Mouse (Mus musculus) CH12.LX (cell line): Measurements from ENCODE around the gene Zfp663. TPM values are rescaled to one million over a fixed set of nuclear protein-coding genes. Genes with fewer than 3 reads are reported as not detected.

ENCODE experiments used
- DNase-seq: peaks from one replicate; pipeline ENCODE4 v3.0.0-alpha.2; 2013; ENCODE audit errors: extremely low read depth
- H3K27ac ChIP-seq: 2 replicates; pipeline ENCODE4 v1.5.1; 2012; ENCODE audit warnings: low read depth, mild to moderate bottlenecking, control low read depth, moderate library complexity; ENCODE audit not compliant: insufficient read depth
- H3K27me3 ChIP-seq: replicated peaks from 2 replicates; pipeline ENCODE3; 2012; ENCODE audit warnings: inconsistent platforms
- H3K36me3 ChIP-seq, 2 experiments: replicated peaks in 1 of 2; 2 replicates each; pipeline versions ENCODE3 to v1.6.1; 2012; ENCODE audit warnings: inconsistent platforms in 1 of 2, low read length in 1 of 2, mild to moderate bottlenecking in 1 of 2, mixed read lengths in 1 of 2, moderate library complexity in 1 of 2; ENCODE audit not compliant: control insufficient read depth in 1 of 2, insufficient read depth in 1 of 2
- H3K4me1 ChIP-seq, 2 experiments: 2 replicates each; pipeline ENCODE4 v1.6.1; 2012; ENCODE audit warnings: inconsistent platforms in 1 of 2, moderate library complexity in 1 of 2; ENCODE audit not compliant: insufficient read depth in 2 of 2, control insufficient read depth in 1 of 2
- H3K4me2 ChIP-seq: 2 replicates; pipeline ENCODE4 v1.6.1; 2012; ENCODE audit warnings: low read depth, mild to moderate bottlenecking, control low read depth; ENCODE audit not compliant: poor library complexity, insufficient read depth, severe bottlenecking
- H3K4me3 ChIP-seq, 3 experiments: fragments of 150-350 bp in 1 of 3; sonication (generic) in 1 of 3; replicated peaks in 1 of 3; 2 replicates each; pipeline versions ENCODE3 to v1.5.1; 2011 to 2012; ENCODE audit warnings: low read depth in 2 of 3, low read length in 2 of 3, mild to moderate bottlenecking in 2 of 3, moderate library complexity in 2 of 3, control low read depth in 1 of 3, improper control_type of control experiment in 1 of 3, inconsistent platforms in 1 of 3, mixed read lengths in 1 of 3; ENCODE audit not compliant: poor library complexity in 1 of 3
- H3K79me2 ChIP-seq: replicated peaks from 2 replicates; pipeline ENCODE4 v1.6.1; 2012; ENCODE audit warnings: mild to moderate bottlenecking, moderate library complexity; ENCODE audit not compliant: control insufficient read depth, poor library complexity, insufficient read depth, severe bottlenecking; ENCODE audit errors: extremely low read depth
- H3K9ac ChIP-seq: 2 replicates; pipeline ENCODE4 v1.6.1; 2012; ENCODE audit warnings: low read depth, mild to moderate bottlenecking, control low read depth, moderate library complexity; ENCODE audit not compliant: insufficient read depth
- H3K9me3 ChIP-seq: replicated peaks from 2 replicates; pipeline ENCODE3; 2012; ENCODE audit warnings: low read length, inconsistent platforms, mixed read lengths
- BHLHE40 ChIP-seq: IDR thresholded peaks from 2 replicates; pipeline ENCODE4 v1.6.1; 2011; ENCODE audit warnings: mild to moderate bottlenecking, low read depth, low read length, improper control_type of control experiment
- CHD1 ChIP-seq: IDR thresholded peaks from 2 replicates; pipeline ENCODE4 v1.6.1; 2012; ENCODE audit warnings: low read depth, low read length, improper control_type of control experiment, inconsistent platforms
- CTCF ChIP-seq, 2 experiments: IDR thresholded peaks in 1 of 2; conservative IDR thresholded peaks in 1 of 2; 2 replicates each; pipeline ENCODE4 v1.5.1; 2011 to 2012; ENCODE audit warnings: low read depth in 2 of 2, low read length in 2 of 2, improper control_type of control experiment in 1 of 2, inconsistent platforms in 1 of 2, mild to moderate bottlenecking in 1 of 2, moderate library complexity in 1 of 2
- GABPA ChIP-seq: IDR thresholded peaks from 2 replicates; pipeline ENCODE4 v1.6.1; 2012; ENCODE audit warnings: low read depth, low read length, improper control_type of control experiment, inconsistent platforms; ENCODE audit not compliant: insufficient replicate concordance
- JUN ChIP-seq: IDR thresholded peaks from 2 replicates; pipeline ENCODE4 v1.6.1; 2011; ENCODE audit warnings: low read depth, mild to moderate bottlenecking, low read length, improper control_type of control experiment, moderate library complexity; ENCODE audit not compliant: insufficient read depth
- JUND ChIP-seq: conservative IDR thresholded peaks from 2 replicates; pipeline ENCODE4 v1.6.1; 2011; ENCODE audit warnings: low read depth, low read length, improper control_type of control experiment
- KAT2A ChIP-seq: IDR thresholded peaks from 2 replicates; pipeline ENCODE4 v1.6.1; 2012; ENCODE audit warnings: low read length, improper control_type of control experiment, inconsistent platforms; ENCODE audit not compliant: insufficient replicate concordance
- MAX ChIP-seq: IDR thresholded peaks from 2 replicates; pipeline ENCODE4 v1.6.1; 2011; ENCODE audit warnings: low read length, improper control_type of control experiment
- MEF2A ChIP-seq: IDR thresholded peaks from 2 replicates; pipeline ENCODE4 v1.6.1; 2014; ENCODE audit warnings: low read depth, mild to moderate bottlenecking, inconsistent platforms, low read length, improper control_type of control experiment, borderline replicate concordance
- MXI1 ChIP-seq: IDR thresholded peaks from 2 replicates; pipeline ENCODE4 v1.6.1; 2011; ENCODE audit warnings: mild to moderate bottlenecking, low read depth, low read length, improper control_type of control experiment
- MYC ChIP-seq: IDR thresholded peaks from 2 replicates; pipeline ENCODE4 v1.6.1; 2011; ENCODE audit warnings: low read depth, mild to moderate bottlenecking, improper control_type of control experiment, low read length
- NELFE ChIP-seq: IDR thresholded peaks from 2 replicates; pipeline ENCODE4 v1.6.1; 2011; ENCODE audit warnings: low read depth, low read length, improper control_type of control experiment
- NRF1 ChIP-seq: IDR thresholded peaks from 2 replicates; pipeline ENCODE4 v1.6.1; 2014; ENCODE audit warnings: low read depth, mild to moderate bottlenecking, inconsistent platforms, low read length, improper control_type of control experiment, moderate library complexity
- POLR2A ChIP-seq: IDR thresholded peaks from 2 replicates; pipeline ENCODE4 v1.6.1; 2011; ENCODE audit warnings: low read depth, mild to moderate bottlenecking, improper control_type of control experiment, low read length
- RAD21 ChIP-seq: IDR thresholded peaks from 2 replicates; pipeline ENCODE4 v1.6.1; 2011; ENCODE audit warnings: low read depth, mild to moderate bottlenecking, low read length, improper control_type of control experiment, moderate library complexity
- RCOR1 ChIP-seq: conservative IDR thresholded peaks from 2 replicates; pipeline ENCODE4 v1.6.1; 2012; ENCODE audit warnings: low read depth, mild to moderate bottlenecking, inconsistent platforms, low read length, improper control_type of control experiment
- SIN3A ChIP-seq: IDR thresholded peaks from 2 replicates; pipeline ENCODE4 v1.6.1; 2012; ENCODE audit warnings: low read length, improper control_type of control experiment, inconsistent platforms
- TBP ChIP-seq: conservative IDR thresholded peaks from 2 replicates; pipeline ENCODE4 v1.6.1; 2011; ENCODE audit warnings: low read depth, low read length, improper control_type of control experiment
- TCF12 ChIP-seq: IDR thresholded peaks from 2 replicates; pipeline ENCODE4 v1.6.1; 2014; ENCODE audit warnings: low read depth, mild to moderate bottlenecking, inconsistent platforms, low read length, improper control_type of control experiment
- USF2 ChIP-seq: conservative IDR thresholded peaks from 2 replicates; pipeline ENCODE4 v1.6.1; 2011; ENCODE audit warnings: low read depth, low read length, improper control_type of control experiment
- ZC3H11A ChIP-seq: IDR thresholded peaks from 2 replicates; pipeline ENCODE4 v1.6.1; 2012; ENCODE audit warnings: low read depth, mild to moderate bottlenecking, inconsistent platforms, low read length, improper control_type of control experiment
- dilution Hi-C: fragments of 300-500 bp; cut with MboI; formaldehyde crosslinking; loops from 2 replicates; pipeline ENCODE4 v1.14.3; 2020; ENCODE audit warnings: low sequenced_read_pairs; ENCODE audit not compliant: extremely low pct_unique_long_range_greater_than_20kb, extremely low pct_ligation_motif_present
- in situ Hi-C: fragments of 300-500 bp; cut with MboI; formaldehyde crosslinking; loops from 3 replicates; pipeline ENCODE4 v1.14.3; 2019; ENCODE audit warnings: low sequenced_read_pairs, low pct_ligation_motif_present, low pct_unique_long_range_greater_than_20kb, mixed read lengths
- polyA plus RNA-seq: library from polyadenylated mRNA; unstranded; fragments of >175 nt; gene quantifications from 2 replicates; pipeline ENCODE4 v1.2.1, GENCODE M21; 2012; ENCODE audit warnings: low read depth; ENCODE audit not compliant: insufficient read length
- total RNA-seq, 2 experiments: library from RNA; depleted of rRNA; stranded (reverse); fragments of 300-350 nt in 1 of 2; fragments of >200 nt in 1 of 2; gene quantifications; 2 replicates each; pipeline ENCODE4 v1.2.3; 2012 to 2014

Gene Zfp663
- total and polyA plus RNA-seq, 3 experiments: not detected

DNA sequence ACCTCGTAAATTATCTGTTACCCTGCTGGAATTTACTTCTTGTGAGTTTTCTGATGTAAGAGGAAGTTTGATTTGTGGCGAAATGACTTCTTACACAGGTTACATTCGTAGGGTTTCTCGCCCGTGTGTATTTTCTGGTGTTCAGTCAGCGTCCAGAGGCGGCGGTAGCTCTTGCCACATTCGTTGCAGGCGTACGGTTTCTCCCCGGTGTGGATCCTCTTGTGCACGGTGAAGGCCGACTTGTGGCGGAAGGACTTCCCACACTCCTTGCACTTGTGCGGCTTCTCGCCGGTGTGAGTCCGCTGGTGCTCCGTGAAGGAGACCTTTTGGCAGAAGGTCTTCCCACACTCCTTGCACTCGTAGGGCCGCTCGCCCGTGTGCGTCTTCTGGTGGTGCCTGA lies 11.5 kb upstream of the Zfp663 start:
- Histone ChIP-seq H3K4me2 (no peak overlapping the region), H3K9ac (no peak overlapping the region), H3K36me3 (no peaks in the 10 kb centered on the region), H3K4me1 (no peaks in the 10 kb centered on the region), H3K27me3 (peaks cover 65% of the 10 kb centered on the region), H3K27ac (no peak overlapping the region), H3K9me3 (peaks cover 15% of the 10 kb centered on the region), H3K4me3 (no peak overlapping the region), H3K79me2 (no peaks in the 10 kb centered on the region)
- TF ChIP-seq RCOR1: no peak
- TF ChIP-seq JUND: no peak
- TF ChIP-seq RAD21: no peak
- TF ChIP-seq BHLHE40: no peak
- no peak for TF ChIP-seq KAT2A
- TF ChIP-seq JUN: no peak
- TF ChIP-seq CHD1: no peak
- TF ChIP-seq CTCF (conservative IDR thresholded peaks at IDR 0.05 in 1 of 2, IDR thresholded peaks at IDR 0.05 in 1 of 2; ENCODE audit: low read depth in 2 of 2, low read length in 2 of 2): no peak
- TF ChIP-seq TBP: no peak
- TF ChIP-seq SIN3A: no peak
- TF ChIP-seq TCF12: no peak
- TF ChIP-seq GABPA: no peak
- no peak for TF ChIP-seq MYC
- no peak for TF ChIP-seq USF2
- no peak for TF ChIP-seq NELFE
- in situ Hi-C loops: no loop called here
- dilution Hi-C loops: no loop called here
- no peak for DNase-seq

DNA sequence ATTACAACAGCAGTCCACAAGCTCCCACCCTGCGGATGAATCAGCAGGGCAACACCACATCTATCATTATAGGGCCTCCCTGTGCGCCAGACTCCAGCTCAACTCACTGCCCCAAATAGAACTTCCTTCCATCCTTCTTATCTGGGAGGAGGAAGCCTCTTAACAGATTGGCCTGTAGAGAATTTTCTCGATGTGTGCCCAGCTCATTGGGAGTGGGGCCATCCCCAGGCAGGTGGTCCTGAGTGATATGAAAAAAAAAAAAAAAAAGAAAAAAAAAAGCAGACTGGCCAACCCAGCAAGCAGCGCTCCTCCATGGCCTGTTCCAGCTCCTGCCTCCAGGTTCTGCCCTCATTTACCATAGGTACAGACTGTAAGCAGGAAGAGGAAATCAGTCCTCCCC lies 7.5 kb upstream of the Zfp663 start:
- in situ Hi-C loops: no loop called here
- Histone ChIP-seq H3K9ac (no peak overlapping the region), H3K4me2 (no peak overlapping the region), H3K4me1 (no peaks in the 10 kb centered on the region), H3K79me2 (no peaks in the 10 kb centered on the region), H3K36me3 (no peaks in the 10 kb centered on the region), H3K9me3 (peaks cover 10% of the 10 kb centered on the region), H3K27ac (no peak overlapping the region), H3K4me3 (no peak overlapping the region), H3K27me3 (peaks cover 57% of the 10 kb centered on the region)
- TF ChIP-seq ZC3H11A (no peak), MXI1 (no peak), MAX (no peak), JUN (no peak), NRF1 (no peak), POLR2A (no peak), GABPA (no peak), MEF2A (no peak)
- DNase-seq: no peak
- dilution Hi-C loops: no loop called here
